23 mouse cellular contexts compared by ENCODE assay signal in the genomic region with DNA sequence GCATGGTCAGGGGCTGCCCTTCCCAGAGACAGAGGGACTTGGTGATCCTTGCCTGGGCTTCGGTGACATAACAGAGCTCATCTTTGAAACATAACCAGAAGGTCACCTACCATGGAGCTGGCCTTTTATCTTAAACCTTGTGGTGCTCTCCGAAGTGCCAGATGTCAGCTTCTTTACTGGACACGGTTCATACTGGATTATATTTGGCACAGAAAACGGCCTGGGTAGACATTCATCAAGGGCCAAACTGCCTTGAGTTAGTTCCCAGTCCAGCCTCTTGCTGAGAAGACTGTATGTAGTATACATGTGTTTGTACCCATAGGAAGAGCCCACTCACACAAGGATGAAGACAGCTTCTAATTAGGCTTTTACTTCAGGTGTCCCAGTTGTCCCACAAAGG. TPM values are rescaled to one million over a fixed set of nuclear protein-coding genes. Genes with fewer than 3 reads are reported as not detected.
"Had no signal": no experiment of that assay in that cellular context is flagged by ENCODE, and none has a peak within 500 bp of the region (broad histone marks: within the 10 kb centered on the region; RNA-seq: fewer than 3 reads in every experiment).

No protein-coding gene starts in this region.

- H3K36me3 ChIP-seq: embryonic facial prominence, embryonic 12.5 days; embryonic facial prominence, embryonic 13.5 days; embryonic facial prominence, embryonic 15.5 days; forebrain, embryonic 15.5 days had no signal

- H3K27me3 ChIP-seq: embryonic facial prominence, embryonic 12.5 days; embryonic facial prominence, embryonic 13.5 days; embryonic facial prominence, embryonic 15.5 days; forebrain, embryonic 12.5 days; forebrain, embryonic 13.5 days; forebrain, embryonic 15.5 days had no signal

- DNase-seq: cerebellum, adult 8-10 months; cerebellum, adult 9-10 months; cerebellum, adult 9-11 months; cerebellum, postnatal 10 days; cerebellum, postnatal 25 days; embryo, embryonic 11 days; forebrain, postnatal 0 days; gastrocnemius, adult 2 months; gastrocnemius, postnatal 10 days; gastrocnemius, postnatal 14 days; gastrocnemius, postnatal 25 days; gastrocnemius, postnatal 36 days; heart, adult 18-20 months; heart, adult 2 months had no signal

- H3K4me1 ChIP-seq: embryonic facial prominence, embryonic 10.5 days; embryonic facial prominence, embryonic 12.5 days; embryonic facial prominence, embryonic 13.5 days; embryonic facial prominence, embryonic 15.5 days had no signal

- H3K4me3 ChIP-seq: embryonic facial prominence, embryonic 10.5 days; embryonic facial prominence, embryonic 12.5 days; embryonic facial prominence, embryonic 13.5 days; embryonic facial prominence, embryonic 15.5 days; erythroblast, embryonic 14.5 days; forebrain, embryonic 10.5 days; forebrain, embryonic 12.5 days; forebrain, embryonic 13.5 days; forebrain, embryonic 15.5 days; gastrocnemius, adult 2 months; heart, adult 2 months had no signal

- H3K9me3 ChIP-seq: embryonic facial prominence, embryonic 10.5 days; embryonic facial prominence, embryonic 12.5 days; embryonic facial prominence, embryonic 13.5 days; embryonic facial prominence, embryonic 15.5 days; forebrain, embryonic 10.5 days; forebrain, embryonic 12.5 days; forebrain, embryonic 13.5 days; forebrain, embryonic 15.5 days had no signal

- H3K27ac ChIP-seq: embryonic facial prominence, embryonic 10.5 days; embryonic facial prominence, embryonic 12.5 days; embryonic facial prominence, embryonic 13.5 days; embryonic facial prominence, embryonic 15.5 days; forebrain, embryonic 10.5 days; forebrain, embryonic 12.5 days; forebrain, embryonic 13.5 days; forebrain, embryonic 15.5 days; gastrocnemius, adult 2 months; heart, adult 2 months had no signal

RNA-seq across cellular contexts. Expression of a gene that starts 23.6 kb away (rescaled TPM):
- polyA plus RNA-seq: erythroblast, embryonic 14.5 days had no signal
